Mouse (Mus musculus) brain, embryonic 14.5 days (tissue): ENCODE measurements around the gene Wnt10a.

Experiments used
- CTCF ChIP-seq: fragments of 200-500 bp; IDR thresholded peaks from 2 replicates; pipeline ENCODE4 v1.5.1; 2012; ENCODE audit warnings: inconsistent platforms, mild to moderate bottlenecking, moderate library complexity, borderline replicate concordance; ENCODE audit not compliant: insufficient read depth, insufficient read length; ENCODE audit errors: extremely low read depth
- POLR2A ChIP-seq: fragments of 200-500 bp; IDR thresholded peaks from 2 replicates; pipeline ENCODE4 v1.6.1; 2012; ENCODE audit warnings: mild to moderate bottlenecking, inconsistent platforms, borderline replicate concordance; ENCODE audit not compliant: poor library complexity, insufficient read depth, insufficient read length, severe bottlenecking; ENCODE audit errors: extremely low read depth

GRCm38 (mm10) chr1:74807551-74808071 lies 16.3 kb downstream of the Wnt10a start:
- TF ChIP-seq POLR2A, result no peak
- TF ChIP-seq CTCF, result no peak
